Comparison of ENCODE assay signal across 20 mouse cellular contexts in genomic region chr1:172077981-172078380, GRCm38 (mm10). TPM values are rescaled to one million over a fixed set of nuclear protein-coding genes. Genes with fewer than 3 reads are reported as not detected.
DNase-seq lines count a peak whose midpoint lies in the region; ATAC-seq and TF ChIP-seq lines count a peak whose summit lies in the region.
"Had no signal": no experiment of that assay in that cellular context is flagged by ENCODE, and none has a peak within 500 bp of the region (broad histone marks: within the 10 kb centered on the region; RNA-seq: fewer than 3 reads in every experiment).

No protein-coding gene starts in this region.

- no peaks in the 10 kb centered on the region for H3K9me3 ChIP-seq in heart, embryonic 13.5 days
- H3K9me3 ChIP-seq in stomach, postnatal 0 days (ENCODE audit: control insufficient read depth, low read length), result no peaks in the 10 kb centered on the region
- H3K9me3 ChIP-seq in forebrain, embryonic 11.5 days (ENCODE audit: control insufficient read depth, low read length), result no peaks in the 10 kb centered on the region
- H3K9me3 ChIP-seq: embryonic facial prominence, embryonic 12.5 days; midbrain, embryonic 13.5 days had no signal

- H3K36me3 ChIP-seq in heart, embryonic 13.5 days, result peaks cover 74% of the 10 kb centered on the region
- peaks cover 14% of the 10 kb centered on the region for H3K36me3 ChIP-seq in heart, adult 2 months (ENCODE audit: control insufficient read depth, insufficient read depth, low read length)
- H3K36me3 ChIP-seq in stomach, postnatal 0 days (ENCODE audit: control insufficient read depth, insufficient read depth, low read length), result peaks cover 20% of the 10 kb centered on the region
- peaks cover 8% of the 10 kb centered on the region for H3K36me3 ChIP-seq in forebrain, embryonic 11.5 days (ENCODE audit: control insufficient read depth, insufficient read depth, low read length)

- no peak overlapping the region for H3K4me3 ChIP-seq in heart, embryonic 13.5 days
- no peak overlapping the region for H3K4me3 ChIP-seq in heart, adult 2 months
- H3K4me3 ChIP-seq in stomach, postnatal 0 days (ENCODE audit: low read depth, low read length), result no peak overlapping the region
- H3K4me3 ChIP-seq in forebrain, embryonic 11.5 days (ENCODE audit: low read depth, low read length), result no peak overlapping the region
- H3K4me3 ChIP-seq: embryonic facial prominence, embryonic 12.5 days; midbrain, embryonic 13.5 days had no signal

- TF ChIP-seq POLR2A in heart, adult 2 months (IDR thresholded peaks at IDR 0.05; ENCODE audit: insufficient read depth, low read depth, low read length), result no peak

- peaks cover 9% of the 10 kb centered on the region for H3K4me1 ChIP-seq in heart, embryonic 13.5 days
- no peaks in the 10 kb centered on the region; the same call in 1 of the 2 replicates for H3K4me1 ChIP-seq in heart, adult 2 months (ENCODE audit: control insufficient read depth, insufficient read depth, low read length)
- no peaks in the 10 kb centered on the region for H3K4me1 ChIP-seq in stomach, postnatal 0 days (replicated peaks; ENCODE audit: control insufficient read depth, insufficient read depth)
- H3K4me1 ChIP-seq in forebrain, embryonic 11.5 days (replicated peaks; ENCODE audit: control insufficient read depth, insufficient read depth, low read length), result no peaks in the 10 kb centered on the region; the same call in 1 of the 2 replicates

- intact Hi-C loops in heart, adult 2 months (cut with DNase I), result no loop called here

- 0 out of 2 replicates have a peak overlapping the region, but pooled peaks have one; percentile 1 for H3K9ac ChIP-seq in heart, embryonic 13.5 days
- H3K9ac ChIP-seq in heart, adult 2 months (ENCODE audit: low read depth, low read length), result no peak overlapping the region
- H3K9ac ChIP-seq in stomach, postnatal 0 days (ENCODE audit: low read length), result no peak overlapping the region
- H3K9ac ChIP-seq in forebrain, embryonic 11.5 days (ENCODE audit: low read length), result no peak overlapping the region
- H3K9ac ChIP-seq: embryonic facial prominence, embryonic 12.5 days; liver, embryonic 14.5 days; midbrain, embryonic 13.5 days had no signal

- no peak overlapping the region for H3K4me2 ChIP-seq in heart, embryonic 13.5 days
- no peak overlapping the region for H3K4me2 ChIP-seq in stomach, postnatal 0 days (replicated peaks; ENCODE audit: low read depth)
- no peak overlapping the region for H3K4me2 ChIP-seq in forebrain, embryonic 11.5 days (ENCODE audit: low read depth, low read length, severe bottlenecking)
- H3K4me2 ChIP-seq: embryonic facial prominence, embryonic 12.5 days; midbrain, embryonic 13.5 days had no signal

- peak overlapping the region; percentile 16 for H3K27ac ChIP-seq in heart, embryonic 13.5 days (replicated peaks)
- H3K27ac ChIP-seq in heart, adult 2 months, result no peak overlapping the region
- H3K27ac ChIP-seq in stomach, postnatal 0 days (replicated peaks), result no peak overlapping the region
- H3K27ac ChIP-seq in forebrain, embryonic 11.5 days (ENCODE audit: low read depth, low read length), result no peak overlapping the region
- H3K27ac ChIP-seq: embryonic facial prominence, embryonic 12.5 days; hindbrain, postnatal 0 days; liver, embryonic 14.5 days; midbrain, embryonic 13.5 days had no signal

- TF ChIP-seq CTCF in heart, adult 2 months (IDR thresholded peaks at IDR 0.05), result no peak
- no peak for TF ChIP-seq CTCF in stomach, postnatal 0 days (IDR thresholded peaks at IDR 0.05; ENCODE audit: low read depth)

- no peak for ATAC-seq in heart, embryonic 13.5 days (ENCODE audit: extremely low read depth, insufficient number of reproducible peaks, low FRiP score, low TSS enrichment)
- ATAC-seq in stomach, postnatal 0 days (ENCODE audit: low FRiP score, low TSS enrichment), result no peak
- no peak for ATAC-seq in forebrain, embryonic 11.5 days (replicated peaks; ENCODE audit: low FRiP score)
- ATAC-seq: hindbrain, postnatal 0 days; midbrain, embryonic 13.5 days had no signal

- DNase-seq in heart, adult 2 months, result no peak
- peak; percentile 17 for DNase-seq in ovary, adult 18-20 months (ENCODE audit: low spot score)
- DNase-seq in ovary, postnatal 10 days (ENCODE audit: low spot score), result no peak
- DNase-seq in adrenal gland, postnatal 14 days, result peak; percentile 72
- DNase-seq in stomach, postnatal 0 days (ENCODE audit: low spot score), result peak; percentile 64
- no peak for DNase-seq in urinary bladder, postnatal 4 days (ENCODE audit: low spot score in 2 of 2)
- no peak for DNase-seq in forebrain, embryonic 11.5 days (ENCODE audit: low spot score)
- DNase-seq: cerebellum, adult 18-20 months; gastrocnemius, postnatal 25 days; heart, postnatal 10 days; lung, postnatal 4 days; right cerebral cortex, postnatal 14 days had no signal

- H3K27me3 ChIP-seq in heart, embryonic 13.5 days (replicated peaks), result no peaks in the 10 kb centered on the region
- H3K27me3 ChIP-seq in heart, adult 2 months (ENCODE audit: control insufficient read depth, insufficient read depth, low read length), result no peaks in the 10 kb centered on the region
- no peaks in the 10 kb centered on the region for H3K27me3 ChIP-seq in stomach, postnatal 0 days (ENCODE audit: control insufficient read depth, insufficient read depth, low read length)
- no peaks in the 10 kb centered on the region for H3K27me3 ChIP-seq in forebrain, embryonic 11.5 days (ENCODE audit: control insufficient read depth, insufficient read depth, low read length)
- H3K27me3 ChIP-seq: embryonic facial prominence, embryonic 12.5 days; midbrain, embryonic 13.5 days had no signal

- no peak for TF ChIP-seq EP300 in heart, adult 2 months (IDR thresholded peaks at IDR 0.05; ENCODE audit: insufficient read depth, low read depth, low read length)
- TF ChIP-seq EP300 in stomach, postnatal 0 days (optimal IDR thresholded peaks at IDR 0.05), result no peak

- H3K79me2 ChIP-seq in heart, adult 2 months (replicated peaks; ENCODE audit: control insufficient read depth, insufficient read depth, low read length), result peaks cover 5% of the 10 kb centered on the region

- WGBS in heart, embryonic 13.5 days, result 35% methylated on average over 5 of the region's 5 CpGs
- WGBS in heart, adult 2 months, result 27% methylated on average over 5 of the region's 5 CpGs
- WGBS in stomach, postnatal 0 days, result 65% methylated on average over 5 of the region's 5 CpGs
- WGBS in forebrain, embryonic 11.5 days, result 75% methylated on average over 5 of the region's 5 CpGs

RNA-seq across cellular contexts. Expression of gene Copa, which starts 4.3 kb away (rescaled TPM):
- 162 and 163 TPM in 2 replicates for polyA plus RNA-seq in heart, embryonic 13.5 days (2015; fragmentation: Nextera tagmentation; extraction: Ambion mirVana)
- total RNA-seq in heart, adult 2 months (2021), result 100 to 1,000 TPM in 1 of 2 experiments, 10 to 100 TPM in 1; 98.5 to 111 TPM
- 42.3 and 59.2 TPM in 2 replicates for polyA plus RNA-seq in heart, adult 2 months (2012; rRNA removed)
- total RNA-seq in adrenal gland, postnatal 14 days (2021), result 161 TPM in 2 replicates
- 89.6 and 90.8 TPM in 2 replicates for polyA plus RNA-seq in stomach, postnatal 0 days (2015; fragmentation: Nextera tagmentation; extraction: Ambion mirVana)
- polyA plus RNA-seq in forebrain, embryonic 11.5 days (2014; fragmentation: Nextera tagmentation; extraction: Ambion mirVana), result 182 and 187 TPM in 2 replicates

RNA-seq across cellular contexts. Expression of gene Ncstn, which starts 4.6 kb away (rescaled TPM):
- polyA plus RNA-seq in heart, embryonic 13.5 days (2015; fragmentation: Nextera tagmentation; extraction: Ambion mirVana), result 115 TPM in 2 replicates
- 10 to 100 TPM; 41.5 to 43.2 TPM for total RNA-seq in heart, adult 2 months (2021)
- polyA plus RNA-seq in heart, adult 2 months (2012; rRNA removed), result 63.3 and 78.3 TPM in 2 replicates
- total RNA-seq in adrenal gland, postnatal 14 days (2021), result 89.8 and 101 TPM in 2 replicates
- polyA plus RNA-seq in stomach, postnatal 0 days (2015; fragmentation: Nextera tagmentation; extraction: Ambion mirVana), result 79.3 and 84.2 TPM in 2 replicates
- polyA plus RNA-seq in forebrain, embryonic 11.5 days (2014; fragmentation: Nextera tagmentation; extraction: Ambion mirVana), result 107 and 117 TPM in 2 replicates

RNA-seq across cellular contexts. Expression of gene Nhlh1, which starts 20.6 kb away (rescaled TPM):
- polyA plus RNA-seq in heart, embryonic 13.5 days (2015; fragmentation: Nextera tagmentation; extraction: Ambion mirVana), result not detected in 2 replicates
- total RNA-seq in heart, adult 2 months (2021), result not detected
- not detected in 2 replicates for polyA plus RNA-seq in heart, adult 2 months (2012; rRNA removed)
- not detected in 2 replicates for total RNA-seq in adrenal gland, postnatal 14 days (2021)
- polyA plus RNA-seq in stomach, postnatal 0 days (2015; fragmentation: Nextera tagmentation; extraction: Ambion mirVana), result not detected in 2 replicates
- 6.0 and 7.6 TPM in 2 replicates for polyA plus RNA-seq in forebrain, embryonic 11.5 days (2014; fragmentation: Nextera tagmentation; extraction: Ambion mirVana)
- total RNA-seq: common myeloid progenitor, adult 5-6 weeks; gastrocnemius, postnatal 25 days; heart, postnatal 10 days had no signal
- polyA plus RNA-seq: kidney, embryonic 16.5 days; liver, embryonic 14.5 days; thymus, postnatal 0 days had no signal

RNA-seq across cellular contexts. Expression of gene Pex19, which starts 48.6 kb away (rescaled TPM):
- 124 and 131 TPM in 2 replicates for polyA plus RNA-seq in heart, embryonic 13.5 days (2015; fragmentation: Nextera tagmentation; extraction: Ambion mirVana)
- 100 to 1,000 TPM; 107 to 125 TPM for total RNA-seq in heart, adult 2 months (2021)
- polyA plus RNA-seq in heart, adult 2 months (2012; rRNA removed), result 113 and 175 TPM in 2 replicates
- 135 and 141 TPM in 2 replicates for total RNA-seq in adrenal gland, postnatal 14 days (2021)
- 82.9 and 92.0 TPM in 2 replicates for polyA plus RNA-seq in stomach, postnatal 0 days (2015; fragmentation: Nextera tagmentation; extraction: Ambion mirVana)
- 146 and 150 TPM in 2 replicates for polyA plus RNA-seq in forebrain, embryonic 11.5 days (2014; fragmentation: Nextera tagmentation; extraction: Ambion mirVana)

RNA-seq across cellular contexts. Expression of gene Vangl2, which starts 49.7 kb away (rescaled TPM):
- polyA plus RNA-seq in heart, embryonic 13.5 days (2015; fragmentation: Nextera tagmentation; extraction: Ambion mirVana), result 8.9 and 9.3 TPM in 2 replicates
- 1 to 10 TPM; 1.3 TPM for total RNA-seq in heart, adult 2 months (2021)
- 1.3 and 1.9 TPM in 2 replicates for polyA plus RNA-seq in heart, adult 2 months (2012; rRNA removed)
- total RNA-seq in adrenal gland, postnatal 14 days (2021), result 4.6 and 6.8 TPM in 2 replicates
- 5.2 and 5.4 TPM in 2 replicates for polyA plus RNA-seq in stomach, postnatal 0 days (2015; fragmentation: Nextera tagmentation; extraction: Ambion mirVana)
- polyA plus RNA-seq in forebrain, embryonic 11.5 days (2014; fragmentation: Nextera tagmentation; extraction: Ambion mirVana), result 47.0 and 49.3 TPM in 2 replicates

Comparison
In these comparisons a context has a peak if more than half of its experiments do, and no peak if none do; other contexts are left out.
1. DNase-seq: peak in ovary, adult 18-20 months (single experiment), adrenal gland, postnatal 14 days (single experiment) and stomach, postnatal 0 days (single experiment); none in heart, adult 2 months (0 of 2), ovary, postnatal 10 days (single experiment), urinary bladder, postnatal 4 days (0 of 2) and forebrain, embryonic 11.5 days (single experiment).